In the genomic region with DNA sequence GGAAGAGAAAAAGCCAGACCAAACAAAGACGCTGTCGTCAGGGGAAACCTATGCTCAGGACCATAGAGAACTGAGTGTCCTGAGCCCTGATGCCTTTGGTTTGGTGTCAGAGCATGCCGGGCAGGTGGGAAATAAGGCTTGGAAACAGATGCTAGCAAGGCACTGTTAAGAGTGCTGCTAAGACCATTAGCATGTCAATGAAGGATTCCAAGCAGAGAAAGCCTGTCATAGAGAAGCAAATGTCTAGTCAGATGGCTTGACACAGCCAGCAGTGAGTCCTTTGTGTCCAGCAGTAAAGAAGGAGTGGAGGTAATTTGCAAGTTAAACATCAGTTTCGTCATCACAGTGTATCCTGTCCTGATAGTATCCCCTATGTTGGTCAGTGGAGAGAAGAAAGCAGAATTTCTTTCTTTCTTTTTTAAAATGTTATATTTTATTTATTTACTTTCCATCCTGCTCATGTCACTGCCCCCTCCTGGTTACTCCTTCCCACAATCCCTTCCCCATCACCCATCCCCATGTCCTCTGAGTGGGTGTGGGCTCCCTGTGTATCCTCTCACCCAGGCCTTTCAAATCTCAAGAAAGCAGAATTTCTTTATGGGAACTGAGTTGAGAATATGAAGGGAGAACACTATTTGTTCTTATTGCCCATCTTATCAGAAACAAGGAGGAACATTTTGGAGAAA, we compare ENCODE assay signal across 14 mouse cellular contexts.
DNase-seq lines count a peak whose midpoint lies in the region; ATAC-seq lines count a peak whose summit lies in the region.
"Had no signal": no experiment of that assay in that cellular context is flagged by ENCODE, and none has a peak within 500 bp of the region (broad histone marks: within the 10 kb centered on the region; RNA-seq: fewer than 3 reads in every experiment).

No protein-coding gene starts in this region.

- no peak overlapping the region for H3K27ac ChIP-seq in forebrain, embryonic 11.5 days (ENCODE audit: low read depth, low read length)
- H3K27ac ChIP-seq in hindbrain, embryonic 14.5 days, result peak overlapping the region; percentile 12; the same call in 1 of the 2 replicates
- peak overlapping the region; percentile 53 for H3K27ac ChIP-seq in midbrain, embryonic 16.5 days (ENCODE audit: low read length)
- H3K27ac ChIP-seq: heart, embryonic 13.5 days; liver, embryonic 13.5 days had no signal

- no peaks in the 10 kb centered on the region for H3K36me3 ChIP-seq in forebrain, embryonic 11.5 days (ENCODE audit: control insufficient read depth, insufficient read depth, low read length)
- H3K36me3 ChIP-seq in hindbrain, embryonic 14.5 days (replicated peaks; ENCODE audit: control insufficient read depth, insufficient read depth), result no peaks in the 10 kb centered on the region
- H3K36me3 ChIP-seq in midbrain, embryonic 16.5 days (ENCODE audit: control insufficient read depth, insufficient read depth, low read length), result no peaks in the 10 kb centered on the region
- H3K36me3 ChIP-seq: heart, embryonic 13.5 days; liver, embryonic 13.5 days had no signal

- no peaks in the 10 kb centered on the region for H3K27me3 ChIP-seq in forebrain, embryonic 11.5 days (ENCODE audit: control insufficient read depth, insufficient read depth, low read length)
- H3K27me3 ChIP-seq in hindbrain, embryonic 14.5 days (ENCODE audit: control insufficient read depth, insufficient read depth, low read length), result no peaks in the 10 kb centered on the region
- no peaks in the 10 kb centered on the region for H3K27me3 ChIP-seq in midbrain, embryonic 16.5 days (ENCODE audit: control insufficient read depth, insufficient read depth, low read depth, low read length)
- H3K27me3 ChIP-seq: heart, embryonic 13.5 days; liver, embryonic 13.5 days had no signal

- H3K9me3 ChIP-seq in forebrain, embryonic 11.5 days (ENCODE audit: control insufficient read depth, low read length), result no peaks in the 10 kb centered on the region
- no peaks in the 10 kb centered on the region for H3K9me3 ChIP-seq in hindbrain, embryonic 14.5 days (ENCODE audit: control insufficient read depth, low read length)
- H3K9me3 ChIP-seq in midbrain, embryonic 16.5 days (replicated peaks; ENCODE audit: control insufficient read depth, low read length, poor library complexity, severe bottlenecking), result no peaks in the 10 kb centered on the region
- H3K9me3 ChIP-seq: heart, embryonic 13.5 days; liver, embryonic 13.5 days had no signal

- DNase-seq in cerebellum, postnatal 14 days, result peak; percentile 17 to 33
- no peak for DNase-seq in cerebellum, adult 18-20 months
- no peak for DNase-seq in forebrain, embryonic 11.5 days (ENCODE audit: low spot score)
- no peak for DNase-seq in hindbrain, embryonic 14.5 days (ENCODE audit: low spot score)
- no peak for DNase-seq in ovary, postnatal 14 days (ENCODE audit: low spot score)
- DNase-seq in gastrocnemius, adult 8-10 months (ENCODE audit: low spot score in 2 of 2), result no peak
- no peak for DNase-seq in adrenal gland, postnatal 25 days
- DNase-seq: left cerebral cortex, postnatal 4 days; liver, embryonic 13.5 days; retina, postnatal 1 day had no signal

- WGBS in forebrain, embryonic 11.5 days, result 5% methylated on average over 4 of the region's 4 CpGs
- 5% methylated on average over 4 of the region's 4 CpGs for whole genome bisulfite sequencing in hindbrain, embryonic 14.5 days
- WGBS in midbrain, embryonic 16.5 days, result 7% methylated on average over 4 of the region's 4 CpGs

- no peaks in the 10 kb centered on the region for H3K4me1 ChIP-seq in forebrain, embryonic 11.5 days (replicated peaks; ENCODE audit: control insufficient read depth, insufficient read depth, low read length)
- no peaks in the 10 kb centered on the region for H3K4me1 ChIP-seq in hindbrain, embryonic 14.5 days (replicated peaks; ENCODE audit: control insufficient read depth, insufficient read depth, low read length)
- peaks cover 7% of the 10 kb centered on the region for H3K4me1 ChIP-seq in midbrain, embryonic 16.5 days (ENCODE audit: control insufficient read depth, insufficient read depth, low read length)
- H3K4me1 ChIP-seq: heart, embryonic 13.5 days; liver, embryonic 13.5 days had no signal

- H3K4me3 ChIP-seq in forebrain, embryonic 11.5 days (ENCODE audit: low read depth, low read length), result no peak overlapping the region
- H3K4me3 ChIP-seq in hindbrain, embryonic 14.5 days (replicated peaks; ENCODE audit: low read length), result no peak overlapping the region
- no peak overlapping the region for H3K4me3 ChIP-seq in midbrain, embryonic 16.5 days (ENCODE audit: low read depth, low read length)
- H3K4me3 ChIP-seq: erythroblast, embryonic 14.5 days; heart, embryonic 13.5 days; liver, embryonic 13.5 days; myocyte had no signal

- no peak overlapping the region for H3K9ac ChIP-seq in forebrain, embryonic 11.5 days (ENCODE audit: low read length)
- no peak overlapping the region for H3K9ac ChIP-seq in hindbrain, embryonic 14.5 days
- no peak overlapping the region for H3K9ac ChIP-seq in midbrain, embryonic 16.5 days (ENCODE audit: low read depth, low read length)
- H3K9ac ChIP-seq: heart, embryonic 13.5 days; liver, embryonic 13.5 days had no signal

- no peak overlapping the region for H3K4me2 ChIP-seq in forebrain, embryonic 11.5 days (ENCODE audit: low read depth, low read length, severe bottlenecking)
- no peak overlapping the region for H3K4me2 ChIP-seq in hindbrain, embryonic 14.5 days (replicated peaks)
- no peak overlapping the region for H3K4me2 ChIP-seq in midbrain, embryonic 16.5 days (ENCODE audit: low read length)
- H3K4me2 ChIP-seq: heart, embryonic 13.5 days; liver, embryonic 13.5 days had no signal

- peak; percentile 85 for ATAC-seq in forebrain, embryonic 11.5 days (replicated peaks; ENCODE audit: low FRiP score)
- peak; percentile 51; the same call in 1 of the 2 replicates for ATAC-seq in hindbrain, embryonic 14.5 days (ENCODE audit: low FRiP score)
- ATAC-seq in midbrain, embryonic 16.5 days, result peak; percentile 77

Comparison
In these comparisons a context has a peak if more than half of its experiments do, and no peak if none do; other contexts are left out.
1. DNase-seq: peak in cerebellum, postnatal 14 days (2 of 2); none in cerebellum, adult 18-20 months (0 of 2), forebrain, embryonic 11.5 days (single experiment), hindbrain, embryonic 14.5 days (single experiment), ovary, postnatal 14 days (single experiment), gastrocnemius, adult 8-10 months (0 of 2) and adrenal gland, postnatal 25 days (single experiment).
2. Peak in every context shown above with its lines, with median percentiles within 50 percentile points of each other: ATAC-seq.